Mouse (Mus musculus): ENCODE measurements around the gene Lpp. TPM values are rescaled to one million over a fixed set of nuclear protein-coding genes. Genes with fewer than 3 reads are reported as not detected.

Gene Lpp
- polyA plus RNA-seq, 1 experiment from 2014 or later = 45.1 TPM

DNA sequence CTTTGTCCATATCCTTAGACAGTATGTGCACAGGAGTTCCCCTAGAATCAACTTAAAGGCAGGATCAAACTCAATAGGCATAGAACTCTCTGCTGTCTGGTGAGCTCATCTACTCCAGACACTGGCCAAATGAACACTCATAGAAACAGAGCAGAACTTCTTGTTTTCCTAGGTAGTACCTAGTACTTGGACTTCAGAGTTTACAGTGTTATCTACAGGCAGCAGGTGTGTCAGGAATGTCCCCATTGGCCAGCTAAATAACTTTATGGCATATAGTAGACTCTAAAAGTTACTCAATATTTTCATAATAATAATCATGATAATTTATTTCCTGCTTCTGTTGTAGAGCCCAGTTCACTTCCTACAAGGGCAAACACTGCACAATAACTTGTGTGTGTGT is 16.8 kb upstream of the Lpp start:
- Histone ChIP-seq H3K4me1 (0 out of 2 replicates have a peak, but pooled peaks cover 4% of the 10 kb centered on the region), H3K9ac (no peak overlapping the region), H3K27me3 (no peaks in the 10 kb centered on the region), H3K9me3 (no peaks in the 10 kb centered on the region), H3K36me3 (no peaks in the 10 kb centered on the region), H3K4me3 (no peak overlapping the region), H3K4me2 (replicated peaks) (no peak overlapping the region), H3K27ac (no peak overlapping the region)
- no peak for ATAC-seq (ENCODE audit: insufficient number of reproducible peaks, insufficient read depth, low FRiP score, low TSS enrichment)

DNA sequence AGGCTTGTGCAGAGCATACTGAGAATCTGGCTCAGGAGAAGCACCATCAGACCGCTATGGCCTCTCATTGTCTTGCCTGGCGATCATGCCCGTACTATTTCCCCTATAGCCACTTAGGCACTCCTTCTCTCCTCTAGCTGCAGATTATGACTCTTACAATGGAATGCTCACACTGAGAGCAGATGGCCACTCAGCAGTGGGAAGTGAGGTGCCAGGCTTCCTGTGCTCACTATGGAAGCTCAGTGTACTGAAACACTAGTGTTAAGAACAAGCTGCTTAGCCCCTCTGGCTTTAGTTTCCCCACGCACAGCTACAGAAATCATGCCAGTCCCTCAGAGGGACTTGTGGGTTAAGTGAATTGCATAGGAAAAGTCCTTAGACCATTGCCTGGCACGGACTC is 2.7 kb upstream of the Lpp start:
- no peak for ATAC-seq (ENCODE audit: insufficient number of reproducible peaks, insufficient read depth, low FRiP score, low TSS enrichment)
- Histone ChIP-seq H3K4me2 (replicated peaks) (no peak overlapping the region), H3K4me3 (no peak overlapping the region), H3K4me1 (peaks cover 11% of the 10 kb centered on the region), H3K27ac (no peak overlapping the region), H3K36me3 (no peaks in the 10 kb centered on the region), H3K9me3 (no peaks in the 10 kb centered on the region), H3K27me3 (no peaks in the 10 kb centered on the region), H3K9ac (no peak overlapping the region)
- 90% methylated on average over 5 of the region's 5 CpGs for WGBS

DNA sequence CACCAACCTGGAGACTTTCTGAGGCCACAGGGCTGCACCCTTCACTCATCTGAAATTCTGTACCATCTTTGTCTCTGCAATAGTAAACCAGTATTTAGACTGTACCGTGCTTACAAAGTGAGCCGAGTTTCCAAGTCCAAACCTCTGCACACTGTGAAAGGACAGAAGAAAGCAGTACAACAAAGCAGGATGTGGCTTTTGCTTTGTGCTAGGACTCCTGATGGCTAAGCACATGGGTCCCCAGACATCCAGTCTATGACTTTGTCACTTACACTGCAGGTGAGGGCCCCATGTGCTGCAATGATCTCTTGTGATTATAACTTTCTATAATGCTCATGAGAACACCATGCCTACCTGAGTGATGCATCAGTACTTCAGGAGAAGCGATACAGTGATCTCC is 2.2 kb upstream of the Lpp start:
- Histone ChIP-seq H3K27ac (no peak overlapping the region), H3K4me1 (peaks cover 11% of the 10 kb centered on the region), H3K27me3 (no peaks in the 10 kb centered on the region), H3K36me3 (no peaks in the 10 kb centered on the region), H3K9ac (no peak overlapping the region), H3K4me3 (no peak overlapping the region), H3K9me3 (no peaks in the 10 kb centered on the region), H3K4me2 (replicated peaks) (no peak overlapping the region)
- no peak for ATAC-seq (ENCODE audit: insufficient number of reproducible peaks, insufficient read depth, low FRiP score, low TSS enrichment)
- 88% methylated on average over 3 of the region's 3 CpGs for WGBS

DNA sequence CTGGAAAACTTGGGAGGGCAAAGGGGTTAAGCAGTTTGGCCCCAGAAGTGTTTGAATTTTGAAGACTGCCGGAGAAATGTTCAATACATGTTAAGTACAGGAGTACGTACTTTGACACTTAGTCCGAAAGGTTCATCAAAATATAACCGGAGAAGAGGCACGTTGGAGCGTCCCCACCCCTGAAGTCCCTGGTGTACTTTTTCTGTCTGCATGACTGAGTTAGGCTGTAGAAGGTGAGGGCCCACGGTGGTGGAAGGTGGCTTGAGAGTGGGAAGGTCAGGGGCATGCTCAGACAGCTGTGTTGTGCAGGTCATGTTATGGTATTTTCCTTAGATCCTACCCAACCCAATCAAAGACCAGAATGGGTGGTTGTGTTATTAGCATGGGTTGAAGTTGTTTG is 1.4 kb upstream of the Lpp start:
- Histone ChIP-seq H3K9ac (no peak overlapping the region), H3K9me3 (no peaks in the 10 kb centered on the region), H3K4me2 (replicated peaks) (peak overlapping the region; percentile 58), H3K4me1 (peaks cover 14% of the 10 kb centered on the region), H3K27me3 (no peaks in the 10 kb centered on the region), H3K27ac (peak overlapping the region; percentile 98; the same call in 1 of the 2 replicates), H3K36me3 (no peaks in the 10 kb centered on the region), H3K4me3 (no peak overlapping the region)
- 88% methylated on average over 7 of the region's 7 CpGs for WGBS
- ATAC-seq (ENCODE audit: insufficient number of reproducible peaks, insufficient read depth, low FRiP score, low TSS enrichment) = no peak

DNA sequence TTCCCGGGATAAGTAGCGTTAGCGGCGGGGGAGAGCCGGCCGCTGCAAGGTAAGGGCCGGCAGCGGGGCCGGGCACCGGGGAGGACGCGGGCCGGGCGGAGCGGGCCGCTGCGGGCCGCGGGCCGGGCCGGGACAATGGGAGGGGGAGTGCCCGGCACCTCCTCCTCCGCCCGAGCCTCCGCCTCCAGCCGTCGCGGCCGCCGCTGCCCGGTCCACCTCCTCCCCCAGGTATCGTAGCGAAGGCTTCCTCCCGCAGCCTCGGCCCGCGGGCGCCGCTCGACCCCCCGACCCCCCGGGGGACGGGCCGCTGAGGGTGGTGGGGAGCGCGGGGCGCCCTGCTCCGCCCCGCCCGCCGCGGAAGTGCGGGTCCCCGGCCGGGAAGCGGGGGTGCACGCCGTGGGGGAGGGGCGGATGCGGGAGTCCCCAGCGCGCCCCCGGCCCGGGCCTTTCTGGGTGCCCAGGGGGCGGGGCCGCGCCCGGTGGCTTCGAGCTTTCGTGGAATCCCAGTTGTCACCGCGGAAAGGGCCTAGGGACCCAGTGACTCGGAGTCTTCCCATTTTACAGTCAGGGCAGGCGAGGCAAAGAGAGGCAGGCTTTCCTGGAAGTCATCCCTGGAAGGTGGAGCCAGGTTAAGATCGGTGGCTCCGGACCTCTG is 376 bp downstream of the Lpp start:
- H3K9ac ChIP-seq = peak overlapping the region; percentile 97
- peak overlapping the region; percentile 58 for H3K4me2 ChIP-seq (replicated peaks)
- peaks cover 20% of the 10 kb centered on the region for H3K4me1 ChIP-seq
- no peaks in the 10 kb centered on the region for H3K9me3 ChIP-seq
- peak overlapping the region; percentile 98 for H3K27ac ChIP-seq
- no peaks in the 10 kb centered on the region for H3K36me3 ChIP-seq
- ATAC-seq (ENCODE audit: insufficient number of reproducible peaks, insufficient read depth, low FRiP score, low TSS enrichment) = peak; percentile 45; the same call in 1 of the 2 replicates
- no peaks in the 10 kb centered on the region for H3K27me3 ChIP-seq
- peak overlapping the region; percentile 91 for H3K4me3 ChIP-seq
- WGBS = 1% methylated on average over 45 of the region's 76 CpGs

DNA sequence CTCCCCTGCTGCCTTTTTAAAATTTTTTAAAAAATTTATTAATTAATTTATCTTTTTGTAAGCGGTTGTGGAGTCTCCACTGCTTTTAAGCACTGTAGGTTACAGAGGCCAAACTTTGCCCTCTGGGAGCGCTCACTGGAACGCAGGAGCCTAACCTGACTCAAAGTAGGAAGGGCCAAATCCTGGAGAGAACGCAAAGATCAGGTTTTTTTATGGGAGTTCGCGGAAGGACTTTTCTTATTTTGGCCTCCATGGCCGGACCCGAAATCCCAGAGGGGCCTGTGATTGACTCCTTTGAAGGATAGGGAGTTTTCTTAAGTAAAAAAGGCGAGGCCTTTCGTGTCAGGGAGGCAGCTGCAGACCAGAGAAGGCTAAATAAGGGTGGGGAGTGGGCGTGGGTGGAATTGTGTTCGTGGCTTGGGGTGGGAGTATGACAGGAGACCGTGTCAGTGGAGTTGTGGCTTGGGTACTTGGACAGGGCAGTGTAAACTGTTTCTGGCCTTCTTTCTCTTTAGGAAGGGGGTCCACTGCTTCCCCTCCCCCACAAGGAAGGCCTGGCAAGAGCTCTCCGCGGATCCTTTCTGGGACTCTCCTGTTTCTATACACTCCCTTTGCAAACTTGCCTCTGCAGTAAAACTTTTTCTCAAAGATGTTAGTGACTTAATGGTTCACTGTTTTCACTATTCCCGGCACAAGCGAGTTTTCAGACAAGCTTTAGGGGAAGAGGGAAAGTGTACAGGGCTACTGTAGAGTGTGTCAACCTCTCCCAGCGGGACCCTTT is 1.1 kb downstream of the Lpp start:
- Histone ChIP-seq H3K4me2 (replicated peaks) (peak overlapping the region; percentile 58), H3K9me3 (no peaks in the 10 kb centered on the region), H3K4me1 (peaks cover 23% of the 10 kb centered on the region), H3K27ac (peak overlapping the region; percentile 98), H3K27me3 (no peaks in the 10 kb centered on the region), H3K4me3 (peak overlapping the region; percentile 91), H3K9ac (peak overlapping the region; percentile 97), H3K36me3 (no peaks in the 10 kb centered on the region)
- WGBS = 5% methylated on average over 18 of the region's 18 CpGs
- ATAC-seq (ENCODE audit: insufficient number of reproducible peaks, insufficient read depth, low FRiP score, low TSS enrichment) = no peak

DNA sequence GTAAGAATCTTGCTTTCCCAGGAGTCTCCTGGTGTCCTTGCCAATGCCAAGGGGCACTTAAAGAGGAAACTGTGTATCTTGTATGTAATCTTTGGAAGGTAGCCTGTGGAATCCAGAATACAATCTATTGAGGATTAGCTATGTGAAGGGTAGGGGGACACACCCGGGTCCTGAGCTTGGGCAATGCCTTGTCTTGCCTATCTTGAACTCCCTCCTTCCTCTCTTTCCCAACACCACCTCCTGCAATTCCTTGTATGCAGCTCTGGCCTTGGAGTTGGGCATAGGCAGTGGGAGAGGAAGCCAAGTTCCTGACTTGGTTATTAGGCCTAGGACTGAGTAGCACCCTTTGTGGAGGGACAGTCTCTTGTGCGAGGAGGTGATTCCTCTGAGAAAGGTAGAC is 1.8 kb downstream of the Lpp start:
- no peaks in the 10 kb centered on the region for H3K9me3 ChIP-seq
- H3K27me3 ChIP-seq = no peaks in the 10 kb centered on the region
- H3K4me3 ChIP-seq = peak overlapping the region; percentile 91
- no peak overlapping the region for H3K27ac ChIP-seq
- H3K36me3 ChIP-seq = no peaks in the 10 kb centered on the region
- H3K4me1 ChIP-seq = peaks cover 23% of the 10 kb centered on the region
- WGBS = 76% methylated on average over 2 of the region's 2 CpGs
- peak overlapping the region; percentile 58 for H3K4me2 ChIP-seq (replicated peaks)
- no peak for ATAC-seq (ENCODE audit: insufficient number of reproducible peaks, insufficient read depth, low FRiP score, low TSS enrichment)
- H3K9ac ChIP-seq = 0 out of 2 replicates have a peak overlapping the region, but pooled peaks have one; percentile 11

DNA sequence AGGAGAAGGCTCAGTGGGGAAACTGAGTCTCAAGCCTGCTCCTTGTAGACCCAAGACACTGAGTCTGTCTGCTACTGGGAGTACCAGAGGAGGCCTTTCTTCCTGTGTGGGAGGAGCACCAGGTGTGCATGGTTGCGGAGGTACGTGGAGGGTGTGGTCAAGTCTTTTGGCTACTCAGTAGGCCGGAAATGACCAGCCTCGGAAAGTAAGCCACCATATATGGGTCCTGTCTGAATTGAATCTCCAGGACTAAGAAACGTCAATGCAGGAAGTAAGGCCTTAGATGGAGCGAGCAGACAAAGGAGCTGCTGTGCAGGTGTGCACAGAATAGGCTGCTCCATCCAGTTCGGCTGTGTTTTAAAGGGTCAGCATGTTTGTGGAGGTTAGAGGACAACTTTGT is 3.2 kb downstream of the Lpp start:
- ATAC-seq (ENCODE audit: insufficient number of reproducible peaks, insufficient read depth, low FRiP score, low TSS enrichment) = no peak
- no peaks in the 10 kb centered on the region for H3K9me3 ChIP-seq
- no peak overlapping the region for H3K4me2 ChIP-seq (replicated peaks)
- no peaks in the 10 kb centered on the region for H3K36me3 ChIP-seq
- H3K9ac ChIP-seq = no peak overlapping the region
- 87% methylated on average over 7 of the region's 7 CpGs for WGBS
- H3K4me1 ChIP-seq = peaks cover 23% of the 10 kb centered on the region
- no peaks in the 10 kb centered on the region for H3K27me3 ChIP-seq
- H3K4me3 ChIP-seq = no peak overlapping the region
- no peak overlapping the region for H3K27ac ChIP-seq

DNA sequence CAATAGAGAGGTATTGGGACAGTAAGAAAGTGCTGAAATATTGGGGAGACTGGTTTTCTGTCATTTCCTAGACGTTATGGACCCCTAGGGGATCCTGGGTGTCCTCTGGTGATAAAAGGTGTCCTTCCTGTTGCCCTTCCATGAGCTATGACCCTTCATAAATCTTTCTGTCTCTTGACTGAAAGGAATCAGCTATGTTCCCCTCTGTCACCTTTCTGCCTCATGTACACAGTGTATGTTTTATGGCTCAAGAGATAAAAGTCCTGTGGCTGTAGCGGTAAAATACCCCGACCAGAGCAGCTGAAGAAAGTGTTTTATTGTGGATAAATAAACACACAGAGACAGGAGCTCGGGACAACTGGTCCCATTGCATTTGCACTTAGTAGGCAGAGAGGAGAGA is 5.2 kb downstream of the Lpp start:
- Histone ChIP-seq H3K27ac (no peak overlapping the region), H3K27me3 (no peaks in the 10 kb centered on the region), H3K36me3 (no peaks in the 10 kb centered on the region), H3K4me3 (no peak overlapping the region), H3K4me1 (peaks cover 23% of the 10 kb centered on the region), H3K9ac (no peak overlapping the region), H3K9me3 (no peaks in the 10 kb centered on the region), H3K4me2 (replicated peaks) (no peak overlapping the region)
- 62% methylated on average over 4 of the region's 4 CpGs for WGBS
- ATAC-seq (ENCODE audit: insufficient number of reproducible peaks, insufficient read depth, low FRiP score, low TSS enrichment) = no peak

DNA sequence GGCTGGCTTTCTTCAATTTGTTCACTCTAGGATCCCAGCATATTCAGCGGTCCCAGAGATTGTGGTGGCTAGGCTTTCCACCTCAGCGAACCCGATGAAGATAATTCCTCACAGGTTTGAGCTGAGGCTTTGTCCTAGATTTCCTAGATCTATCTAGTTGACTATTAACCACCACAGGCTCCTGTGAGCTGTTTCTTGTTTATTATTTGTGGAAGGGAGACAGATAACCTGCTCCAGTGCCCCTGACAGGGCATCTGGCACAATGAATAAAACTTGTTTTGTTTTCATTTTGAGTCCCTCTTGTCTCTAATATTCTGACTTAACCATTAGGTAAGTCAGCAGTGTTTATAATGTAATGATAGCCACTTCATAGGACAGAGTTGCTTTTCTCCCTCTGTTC is 5.6 kb downstream of the Lpp start:
- Histone ChIP-seq H3K27ac (no peak overlapping the region), H3K9me3 (no peaks in the 10 kb centered on the region), H3K27me3 (no peaks in the 10 kb centered on the region), H3K4me3 (no peak overlapping the region), H3K9ac (no peak overlapping the region), H3K4me1 (peaks cover 23% of the 10 kb centered on the region), H3K4me2 (replicated peaks) (no peak overlapping the region), H3K36me3 (no peaks in the 10 kb centered on the region)
- ATAC-seq (ENCODE audit: insufficient number of reproducible peaks, insufficient read depth, low FRiP score, low TSS enrichment) = no peak
- WGBS = 87% methylated on average over 3 of the region's 3 CpGs

DNA sequence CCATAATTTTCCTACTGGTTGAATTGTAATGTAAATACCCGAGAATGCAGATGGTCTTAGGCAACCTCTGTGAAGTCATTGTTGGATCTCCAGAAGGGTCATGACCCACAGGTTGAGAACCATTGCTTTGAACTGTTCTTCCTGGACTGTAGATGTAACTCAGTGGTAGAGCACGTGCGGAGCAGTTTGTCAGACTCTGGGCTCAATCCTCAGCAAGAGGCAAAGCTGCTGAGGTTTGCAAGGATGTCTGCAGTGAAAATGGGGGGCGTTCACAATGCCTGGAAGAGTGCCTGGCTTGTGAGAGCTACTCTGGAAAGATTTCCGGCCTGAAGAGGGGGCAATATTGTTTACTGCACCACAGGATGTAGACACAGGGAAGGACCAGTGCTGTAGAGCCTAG is 6.2 kb downstream of the Lpp start:
- peaks cover 3% of the 10 kb centered on the region for H3K36me3 ChIP-seq
- ATAC-seq (ENCODE audit: insufficient number of reproducible peaks, insufficient read depth, low FRiP score, low TSS enrichment) = no peak
- no peak overlapping the region for H3K27ac ChIP-seq
- peaks cover 22% of the 10 kb centered on the region for H3K4me1 ChIP-seq
- no peaks in the 10 kb centered on the region for H3K9me3 ChIP-seq
- no peak overlapping the region for H3K4me2 ChIP-seq (replicated peaks)
- no peaks in the 10 kb centered on the region for H3K27me3 ChIP-seq
- 74% methylated on average over 5 of the region's 5 CpGs for WGBS
- H3K9ac ChIP-seq = no peak overlapping the region
- H3K4me3 ChIP-seq = no peak overlapping the region

DNA sequence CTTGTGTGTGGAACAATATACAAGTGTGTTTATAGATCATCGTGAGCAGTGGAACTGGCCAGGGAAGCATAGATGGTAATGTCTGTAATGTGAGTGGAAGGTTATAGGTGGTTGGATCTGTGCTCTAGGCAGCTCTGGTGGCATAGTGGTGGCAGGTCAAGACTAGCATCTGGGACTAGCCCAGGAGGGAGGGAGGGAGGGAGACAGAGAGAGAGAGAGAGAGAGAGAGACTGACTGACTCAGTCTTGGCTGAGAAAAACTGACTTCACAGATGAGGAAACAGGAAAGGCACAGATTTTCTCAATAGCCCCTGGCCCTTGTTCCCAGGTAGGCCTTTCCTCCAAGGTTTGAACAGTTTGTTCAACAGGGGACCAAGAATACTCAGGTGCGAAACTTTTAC is 7.5 kb downstream of the Lpp start:
- 90% methylated on average over 2 of the region's 2 CpGs for WGBS
- Histone ChIP-seq H3K36me3 (peaks cover 14% of the 10 kb centered on the region), H3K9me3 (no peaks in the 10 kb centered on the region), H3K4me2 (replicated peaks) (no peak overlapping the region), H3K4me1 (peaks cover 12% of the 10 kb centered on the region; the same call in 1 of the 2 replicates), H3K9ac (no peak overlapping the region), H3K27ac (no peak overlapping the region), H3K27me3 (no peaks in the 10 kb centered on the region), H3K4me3 (no peak overlapping the region)
- ATAC-seq (ENCODE audit: insufficient number of reproducible peaks, insufficient read depth, low FRiP score, low TSS enrichment) = no peak
